Mouse (Mus musculus): Measurements from ENCODE around the gene Tmem8. TPM values are rescaled to one million over a fixed set of nuclear protein-coding genes. Genes with fewer than 3 reads are reported as not detected.

Gene Tmem8
- 3.2 and 4.4 TPM in 2 replicates for polyA plus RNA-seq (2012; rRNA removed)

GRCm38 (mm10) chr17:26113181-26113948 is at the start of gene Tmem8:
TSS of gene Tmem8 (plus strand) at chr17:26113299.

GRCm38 (mm10) chr17:26068831-26069739 is 44.0 kb upstream of the Tmem8 start, which contains the start of gene Rab11fip3:
TSS of gene Rab11fip3 (minus strand) at chr17:26069555.

GRCm38 (mm10) chr17:26089905-26090632 is 23.0 kb upstream of the Tmem8 start, which contains the start of gene Decr2:
TSS of gene Decr2 (minus strand) at chr17:26090337.

GRCm38 (mm10) chr17:26095121-26095740 is 17.9 kb upstream of the Tmem8 start, which contains the start of gene Nme4:
TSS of gene Nme4 (minus strand) at chr17:26095602.

GRCm38 (mm10) chr17:26123267-26123684 is 10.2 kb downstream of the Tmem8 start, which contains the start of gene Mrpl28:
TSS of gene Mrpl28 (plus strand) at chr17:26123500.

GRCm38 (mm10) chr17:26138239-26138836 is 25.2 kb downstream of the Tmem8 start, which contains the start of gene Axin1:
TSS of gene Axin1 (plus strand) at chr17:26138688.

Other genes starting within 250 kb of the Tmem8 start
- 7.2 and 8.3 TPM in 2 replicates for gene Mcrip2, start 244.5 kb upstream of the Tmem8 start, polyA plus RNA-seq (2012; rRNA removed)
- gene Mettl26, start 238.2 kb upstream of the Tmem8 start, polyA plus RNA-seq (2012; rRNA removed) = 62.4 and 68.5 TPM in 2 replicates
- gene Wfikkn1, start 232.4 kb upstream of the Tmem8 start, polyA plus RNA-seq (2012; rRNA removed) = 1.1 and 1.2 TPM in 2 replicates
- 37.2 and 44.0 TPM in 2 replicates for gene Rab40c, start 193.6 kb upstream of the Tmem8 start, polyA plus RNA-seq (2012; rRNA removed)
- gene Pigq, start 168.4 kb upstream of the Tmem8 start, polyA plus RNA-seq (2012; rRNA removed) = 78.0 and 105 TPM in 2 replicates
- 0.52 and 0.92 TPM in 2 replicates for gene Nhlrc4, start 168.3 kb upstream of the Tmem8 start, polyA plus RNA-seq (2012; rRNA removed)
- gene A930017K11Rik, start 160.7 kb upstream of the Tmem8 start, polyA plus RNA-seq (2012; rRNA removed) = 0.10 TPM in 2 replicates
- gene Capn15, start 127.5 kb upstream of the Tmem8 start, polyA plus RNA-seq (2012; rRNA removed) = 30.1 and 36.6 TPM in 2 replicates
- 49.1 and 66.0 TPM in 2 replicates for gene Rab11fip3, start 43.7 kb upstream of the Tmem8 start, polyA plus RNA-seq (2012; rRNA removed)
- gene Decr2, start 23.0 kb upstream of the Tmem8 start, polyA plus RNA-seq (2012; rRNA removed) = 19.8 and 26.5 TPM in 2 replicates
- gene Nme4, start 17.7 kb upstream of the Tmem8 start, polyA plus RNA-seq (2012; rRNA removed) = 77.4 and 109 TPM in 2 replicates
- gene Mrpl28, start 10.2 kb downstream of the Tmem8 start, polyA plus RNA-seq (2012; rRNA removed) = 110 and 143 TPM in 2 replicates
- 36.2 and 73.6 TPM in 2 replicates for gene Axin1, start 25.4 kb downstream of the Tmem8 start, polyA plus RNA-seq (2012; rRNA removed)
- 1.3 and 3.9 TPM in 2 replicates for gene Pdia2, start 85.8 kb downstream of the Tmem8 start, polyA plus RNA-seq (2012; rRNA removed)
- 1.2 and 2.5 TPM in 2 replicates for gene Rgs11, start 89.7 kb downstream of the Tmem8 start, polyA plus RNA-seq (2012; rRNA removed)
- gene Arhgdig, start 94.5 kb downstream of the Tmem8 start, polyA plus RNA-seq (2012; rRNA removed) = 5.5 and 6.3 TPM in 2 replicates
- gene Fam234a, start 130.9 kb downstream of the Tmem8 start, polyA plus RNA-seq (2012; rRNA removed) = 19.3 and 22.1 TPM in 2 replicates
- 125 and 177 TPM in 2 replicates for gene Luc7l, start 139.6 kb downstream of the Tmem8 start, polyA plus RNA-seq (2012; rRNA removed)